Mouse (Mus musculus): ENCODE results near the gene Slc4a2.

- TF ChIP-seq GATA1 (IDR thresholded peaks at IDR 0.05; ENCODE audit: low read length) (no peak), TAL1 (IDR thresholded peaks at IDR 0.05; ENCODE audit: low read length) (no peak)
Measured at GRCm38 (mm10) chr5:24490413-24490920, 66.8 kb downstream of the Slc4a2 start.

All from erythroblast, embryonic 14.5 days (primary cell).